ENCODE assay signal across 7 mouse cellular contexts in genomic region chr10:18233891-18234290, GRCm38 (mm10). TPM values are rescaled to one million over a fixed set of nuclear protein-coding genes. Genes with fewer than 3 reads are reported as not detected.
DNase-seq lines count a peak whose midpoint lies in the region; ATAC-seq and TF ChIP-seq lines count a peak whose summit lies in the region.

No protein-coding gene starts in this region.

- no peak for ATAC-seq in limb, embryonic 13.5 days (ENCODE audit: low FRiP score, low read depth)
- ATAC-seq in hindbrain, embryonic 15.5 days (ENCODE audit: low FRiP score, low read depth), result no peak
- ATAC-seq in midbrain, postnatal 0 days (ENCODE audit: low FRiP score), result no peak

- WGBS in limb, embryonic 13.5 days, result 47% methylated on average over 3 of the region's 3 CpGs
- WGBS in limb, embryonic 10.5 days, result 62% methylated on average over 3 of the region's 3 CpGs
- WGBS in hindbrain, embryonic 15.5 days, result 54% methylated on average over 3 of the region's 3 CpGs
- 50% methylated on average over 3 of the region's 3 CpGs for WGBS in midbrain, postnatal 0 days

- H3K4me3 ChIP-seq in limb, embryonic 13.5 days, result peak overlapping the region; percentile 65; the same call in 1 of the 2 replicates
- no peak overlapping the region for H3K4me3 ChIP-seq in limb, embryonic 10.5 days
- H3K4me3 ChIP-seq in hindbrain, embryonic 15.5 days, result peak overlapping the region; percentile 79
- H3K4me3 ChIP-seq in midbrain, postnatal 0 days (ENCODE audit: low read depth, low read length), result peak overlapping the region; percentile 79; the same call in 1 of the 2 replicates

- H3K4me2 ChIP-seq in limb, embryonic 13.5 days (replicated peaks), result peak overlapping the region; percentile 84; the same call in 1 of the 2 replicates
- peak overlapping the region; percentile 73 for H3K4me2 ChIP-seq in hindbrain, embryonic 15.5 days
- H3K4me2 ChIP-seq in midbrain, postnatal 0 days (ENCODE audit: low read depth, low read length, poor library complexity, severe bottlenecking), result peak overlapping the region; percentile 71

- no peaks in the 10 kb centered on the region for H3K36me3 ChIP-seq in limb, embryonic 13.5 days
- no peaks in the 10 kb centered on the region for H3K36me3 ChIP-seq in limb, embryonic 10.5 days
- H3K36me3 ChIP-seq in hindbrain, embryonic 15.5 days, result no peaks in the 10 kb centered on the region
- no peaks in the 10 kb centered on the region for H3K36me3 ChIP-seq in midbrain, postnatal 0 days (ENCODE audit: insufficient read depth, low read length)

- no peak for DNase-seq in limb, embryonic 10.5 days (ENCODE audit: low spot score)
- peak; percentile 21 for DNase-seq in R1 (ENCODE audit: low read depth, low spot score)
- no peak for DNase-seq in midbrain, postnatal 0 days (ENCODE audit: low spot score)
- DNase-seq in layer of hippocampus, adult 8-10 months (ENCODE audit: low spot score in 2 of 2), result no peak
- no peak for DNase-seq in embryo, embryonic 10 days (ENCODE audit: low spot score)

- H3K4me1 ChIP-seq in limb, embryonic 13.5 days, result peaks cover 6% of the 10 kb centered on the region
- peaks cover 6% of the 10 kb centered on the region for H3K4me1 ChIP-seq in limb, embryonic 10.5 days
- H3K4me1 ChIP-seq in hindbrain, embryonic 15.5 days (replicated peaks), result peaks cover 12% of the 10 kb centered on the region
- no peaks in the 10 kb centered on the region for H3K4me1 ChIP-seq in midbrain, postnatal 0 days (ENCODE audit: insufficient read depth, low read length)

- no peak overlapping the region for H3K9ac ChIP-seq in limb, embryonic 13.5 days
- H3K9ac ChIP-seq in hindbrain, embryonic 15.5 days, result peak overlapping the region; percentile 73; the same call in 1 of the 2 replicates
- no peak overlapping the region for H3K9ac ChIP-seq in midbrain, postnatal 0 days (replicated peaks; ENCODE audit: low read length, poor library complexity, severe bottlenecking)

- no peaks in the 10 kb centered on the region for H3K27me3 ChIP-seq in limb, embryonic 13.5 days
- no peaks in the 10 kb centered on the region for H3K27me3 ChIP-seq in limb, embryonic 10.5 days (ENCODE audit: low read depth, poor library complexity, severe bottlenecking)
- no peaks in the 10 kb centered on the region for H3K27me3 ChIP-seq in hindbrain, embryonic 15.5 days
- no peaks in the 10 kb centered on the region for H3K27me3 ChIP-seq in midbrain, postnatal 0 days (ENCODE audit: insufficient read depth, low read length)

- peak; percentile 63 for TF ChIP-seq CTCF in midbrain, postnatal 0 days (IDR thresholded peaks at IDR 0.05)

- no peaks in the 10 kb centered on the region for H3K9me3 ChIP-seq in limb, embryonic 13.5 days
- H3K9me3 ChIP-seq in limb, embryonic 10.5 days (replicated peaks), result no peaks in the 10 kb centered on the region
- H3K9me3 ChIP-seq in hindbrain, embryonic 15.5 days, result no peaks in the 10 kb centered on the region
- no peaks in the 10 kb centered on the region for H3K9me3 ChIP-seq in midbrain, postnatal 0 days (ENCODE audit: low read length)

- no peak overlapping the region for H3K27ac ChIP-seq in limb, embryonic 13.5 days
- no peak overlapping the region for H3K27ac ChIP-seq in limb, embryonic 10.5 days
- H3K27ac ChIP-seq in hindbrain, embryonic 15.5 days (replicated peaks), result no peak overlapping the region
- H3K27ac ChIP-seq in midbrain, postnatal 0 days (ENCODE audit: low read depth, low read length), result no peak overlapping the region

RNA-seq across cellular contexts. Expression of gene Ccdc28a, which starts 0.9 kb away (rescaled TPM):
- polyA plus RNA-seq in limb, embryonic 13.5 days (2015; fragmentation: Nextera tagmentation; extraction: Ambion mirVana), result 9.3 and 9.9 TPM in 2 replicates
- polyA plus RNA-seq in limb, embryonic 10.5 days (2016; fragmentation: Nextera tagmentation; extraction: Ambion mirVana), result 6.1 and 6.5 TPM in 2 replicates
- polyA plus RNA-seq in hindbrain, embryonic 15.5 days (2015; fragmentation: Nextera tagmentation; extraction: Ambion mirVana), result 6.6 and 7.6 TPM in 2 replicates
- total RNA-seq in midbrain, postnatal 0 days (2014; rRNA removed), result 7.4 and 8.0 TPM in 2 replicates
- 5.9 and 9.3 TPM in 2 replicates for polyA plus RNA-seq in midbrain, postnatal 0 days (2015; fragmentation: Nextera tagmentation; extraction: Ambion mirVana)
- total RNA-seq in layer of hippocampus, adult 8-10 months (2022), result 10 to 100 TPM; 27.5 to 41.9 (median 33.9) TPM

RNA-seq across cellular contexts. Expression of gene Ect2l, which starts 23.2 kb away (rescaled TPM):
- polyA plus RNA-seq in limb, embryonic 13.5 days (2015; fragmentation: Nextera tagmentation; extraction: Ambion mirVana), result 1.5 and 1.7 TPM in 2 replicates
- 0.54 and 0.87 TPM in 2 replicates for polyA plus RNA-seq in limb, embryonic 10.5 days (2016; fragmentation: Nextera tagmentation; extraction: Ambion mirVana)
- polyA plus RNA-seq in hindbrain, embryonic 15.5 days (2015; fragmentation: Nextera tagmentation; extraction: Ambion mirVana), result 0.18 and 0.39 TPM in 2 replicates
- total RNA-seq in midbrain, postnatal 0 days (2014; rRNA removed), result 0.11 TPM in 1 of 2 replicates, not detected in the other
- 0.34 and 0.64 TPM in 2 replicates for polyA plus RNA-seq in midbrain, postnatal 0 days (2015; fragmentation: Nextera tagmentation; extraction: Ambion mirVana)
- total RNA-seq in layer of hippocampus, adult 8-10 months (2022), result under 1 TPM in 3 of 4 experiments, not detected in 1; 0.59 to 0.73 (median 0.66) TPM
